Mouse (Mus musculus) intestine, embryonic 14.5 days (tissue): ENCODE results near the gene Atxn1. TPM values are rescaled to one million over a fixed set of nuclear protein-coding genes. Genes with fewer than 3 reads are reported as not detected.

Experiments used
- ATAC-seq: fragments of 200-750 bp; cut with Nextera tagmentation; replicated peaks from 2 replicates; pipeline ENCODE4 v1.8.0; 2017; ENCODE audit warnings: low read depth, moderate number of reproducible peaks, moderate TSS enrichment, moderate library complexity; ENCODE audit not compliant: low FRiP score, low TSS enrichment
- DNase-seq: peaks from one replicate; pipeline ENCODE4 v3.0.0-alpha.2; 2018; ENCODE audit warnings: low spot score
- H3K27ac ChIP-seq: fragments of 300-500 bp; sonication (generic); 2 replicates; pipeline ENCODE4 v1.5.1; 2014; ENCODE audit warnings: low read depth, mild to moderate bottlenecking, control low read depth
- H3K27me3 ChIP-seq: fragments of 300-500 bp; sonication (generic); replicated peaks from 2 replicates; pipeline ENCODE4 v1.6.1; 2014; ENCODE audit warnings: low read length, control low read depth; ENCODE audit not compliant: control insufficient read depth, insufficient read depth
- H3K36me3 ChIP-seq: fragments of 300-500 bp; sonication (generic); 2 replicates; pipeline ENCODE4 v1.6.1; 2014; ENCODE audit warnings: low read length, control low read depth; ENCODE audit not compliant: control insufficient read depth, insufficient read depth
- H3K4me1 ChIP-seq: fragments of 300-500 bp; sonication (generic); replicated peaks from 2 replicates; pipeline ENCODE4 v1.6.1; 2014; ENCODE audit warnings: low read length, control low read depth, mixed read lengths; ENCODE audit not compliant: control insufficient read depth, insufficient read depth
- H3K4me2 ChIP-seq: fragments of 300-500 bp; sonication (generic); 2 replicates; pipeline ENCODE4 v1.6.1; 2014; ENCODE audit warnings: low read length
- H3K4me3 ChIP-seq: fragments of 300-500 bp; sonication (generic); 2 replicates; pipeline ENCODE4 v1.5.1; 2014; ENCODE audit warnings: low read depth, low read length, control low read depth, mixed read lengths
- H3K9ac ChIP-seq: fragments of 300-500 bp; sonication (generic); 2 replicates; pipeline ENCODE4 v1.6.1; 2014; ENCODE audit warnings: mild to moderate bottlenecking, low read length
- H3K9me3 ChIP-seq: fragments of 300-500 bp; sonication (generic); 2 replicates; pipeline ENCODE4 v1.6.1; 2016; ENCODE audit warnings: low read length, control low read depth; ENCODE audit not compliant: control insufficient read depth
- WGBS: fragments of 180-500 bp; shearing (Covaris S2); extraction: QIAGEN DNeasy Blood & Tissue Kit; methylation state at CpG from one replicate; pipeline ENCODE4 v1.1.7; 2014; 5-methylcytosine and 5-hydroxymethylcytosine counted together
- polyA plus RNA-seq: library from polyadenylated mRNA; unstranded; fragments of >200 nt; fragmentation: Nextera tagmentation; extraction: Ambion mirVana; gene quantifications from 2 replicates; pipeline ENCODE4 v1.2.1, GENCODE M21; 2014

The Atxn1 gene
- polyA plus RNA-seq, 1 experiment from 2014 or later = 4.8 TPM

GRCm38 (mm10) chr13:45867273-45867672, 97.5 kb downstream of the Atxn1 start:
- Histone ChIP-seq H3K9me3 (no peaks in the 10 kb centered on the region), H3K9ac (no peak overlapping the region), H3K27me3 (no peaks in the 10 kb centered on the region), H3K4me1 (peaks cover 6% of the 10 kb centered on the region), H3K4me2 (no peak overlapping the region), H3K36me3 (no peaks in the 10 kb centered on the region), H3K4me3 (no peak overlapping the region), H3K27ac (no peak overlapping the region)
- DNase-seq (no peak), ATAC-seq (no peak)
- 64% methylated on average over 14 of the region's 14 CpGs for WGBS

GRCm38 (mm10) chr13:45866615-45867245, 98.1 kb downstream of the Atxn1 start:
- no peaks in the 10 kb centered on the region for H3K9me3 ChIP-seq
- no peaks in the 10 kb centered on the region for H3K36me3 ChIP-seq
- 75% methylated on average over 8 of the region's 8 CpGs for WGBS
- DNase-seq (no peak), ATAC-seq (no peak)
- no peak overlapping the region for H3K4me3 ChIP-seq
- H3K27ac ChIP-seq = no peak overlapping the region
- no peak overlapping the region for H3K4me2 ChIP-seq
- no peak overlapping the region for H3K9ac ChIP-seq
- H3K4me1 ChIP-seq = peaks cover under 1% of the 10 kb centered on the region
- no peaks in the 10 kb centered on the region for H3K27me3 ChIP-seq

- no peak overlapping the region for H3K9ac ChIP-seq
- H3K27me3 ChIP-seq = no peaks in the 10 kb centered on the region
- H3K4me3 ChIP-seq = no peak overlapping the region
- H3K27ac ChIP-seq = no peak overlapping the region
- H3K9me3 ChIP-seq = no peaks in the 10 kb centered on the region
- ATAC-seq = no peak
- H3K36me3 ChIP-seq = no peaks in the 10 kb centered on the region
- no peak overlapping the region for H3K4me2 ChIP-seq
- no peak for DNase-seq
- H3K4me1 ChIP-seq = peaks cover 5% of the 10 kb centered on the region; the same call in 1 of the 2 replicates
- WGBS = 92% methylated on average over 10 of the region's 10 CpGs
These were observed 99.2 kb downstream of the Atxn1 start for GRCm38 (mm10) chr13:45865620-45866019.

GRCm38 (mm10) chr13:45863779-45864178, 101.0 kb downstream of the Atxn1 start:
- Histone ChIP-seq H3K27ac (no peak overlapping the region), H3K36me3 (no peaks in the 10 kb centered on the region), H3K9ac (no peak overlapping the region), H3K4me3 (no peak overlapping the region), H3K9me3 (no peaks in the 10 kb centered on the region), H3K27me3 (no peaks in the 10 kb centered on the region), H3K4me1 (peaks cover 14% of the 10 kb centered on the region), H3K4me2 (no peak overlapping the region)
- WGBS = 56% methylated on average over 8 of the region's 8 CpGs
- no peak for DNase-seq
- ATAC-seq = no peak

- Histone ChIP-seq H3K27me3 (no peaks in the 10 kb centered on the region), H3K36me3 (no peaks in the 10 kb centered on the region), H3K4me3 (no peak overlapping the region), H3K9ac (no peak overlapping the region), H3K27ac (no peak overlapping the region), H3K9me3 (no peaks in the 10 kb centered on the region), H3K4me1 (peaks cover 14% of the 10 kb centered on the region), H3K4me2 (no peak overlapping the region)
- no peak for DNase-seq
- ATAC-seq = no peak
- 43% methylated on average over 13 of the region's 13 CpGs for WGBS
These were observed 102.8 kb downstream of the Atxn1 start for GRCm38 (mm10) chr13:45861885-45862605.

- ATAC-seq (no peak), DNase-seq (no peak)
- 59% methylated on average over 10 of the region's 10 CpGs for WGBS
- Histone ChIP-seq H3K36me3 (no peaks in the 10 kb centered on the region), H3K9ac (no peak overlapping the region), H3K4me3 (no peak overlapping the region), H3K9me3 (no peaks in the 10 kb centered on the region), H3K27ac (peak overlapping the region; percentile 24; the same call in 1 of the 2 replicates), H3K4me2 (no peak overlapping the region), H3K4me1 (peaks cover 14% of the 10 kb centered on the region), H3K27me3 (no peaks in the 10 kb centered on the region)
These were observed 103.7 kb downstream of the Atxn1 start for GRCm38 (mm10) chr13:45861098-45861580.

- DNase-seq (no peak), ATAC-seq (no peak)
- H3K27ac ChIP-seq = no peak overlapping the region
- H3K4me2 ChIP-seq = no peak overlapping the region
- no peak overlapping the region for H3K4me3 ChIP-seq
- peaks cover 14% of the 10 kb centered on the region for H3K4me1 ChIP-seq
- 59% methylated on average over 12 of the region's 12 CpGs for WGBS
- no peaks in the 10 kb centered on the region for H3K36me3 ChIP-seq
- H3K9me3 ChIP-seq = no peaks in the 10 kb centered on the region
- no peaks in the 10 kb centered on the region for H3K27me3 ChIP-seq
- no peak overlapping the region for H3K9ac ChIP-seq
These were observed 105.6 kb downstream of the Atxn1 start for GRCm38 (mm10) chr13:45859081-45859709.

GRCm38 (mm10) chr13:45857416-45857815, 107.4 kb downstream of the Atxn1 start:
- Histone ChIP-seq H3K27me3 (no peaks in the 10 kb centered on the region), H3K9ac (no peak overlapping the region), H3K27ac (no peak overlapping the region), H3K4me3 (no peak overlapping the region), H3K9me3 (no peaks in the 10 kb centered on the region), H3K4me1 (peaks cover 14% of the 10 kb centered on the region), H3K4me2 (no peak overlapping the region), H3K36me3 (no peaks in the 10 kb centered on the region)
- WGBS = 78% methylated on average over 8 of the region's 8 CpGs
- ATAC-seq = no peak
- no peak for DNase-seq
